Mouse (Mus musculus) stomach, embryonic 15.5 days (tissue): ENCODE data around the gene Psmb1. TPM values are rescaled to one million over a fixed set of nuclear protein-coding genes. Genes with fewer than 3 reads are reported as not detected.

ENCODE experiments used
- ATAC-seq: fragments of 200-750 bp; cut with Nextera tagmentation; 2 replicates; pipeline ENCODE4 v1.8.0; 2017; ENCODE audit warnings: low read depth, moderate number of reproducible peaks, moderate TSS enrichment; ENCODE audit not compliant: insufficient read depth, low FRiP score
- H3K27ac ChIP-seq: fragments of 300-500 bp; sonication (generic); 2 replicates; pipeline ENCODE4 v1.5.1; 2015; ENCODE audit warnings: mild to moderate bottlenecking, inconsistent platforms
- H3K27me3 ChIP-seq: fragments of 300-500 bp; sonication (generic); replicated peaks from 2 replicates; pipeline ENCODE4 v1.6.1; 2015; ENCODE audit warnings: inconsistent platforms
- H3K36me3 ChIP-seq: fragments of 300-500 bp; sonication (generic); 2 replicates; pipeline ENCODE4 v1.6.1; 2015; ENCODE audit warnings: inconsistent platforms
- H3K4me1 ChIP-seq: fragments of 300-500 bp; sonication (generic); 2 replicates; pipeline ENCODE4 v1.6.1; 2015; ENCODE audit warnings: inconsistent platforms
- H3K4me2 ChIP-seq: fragments of 300-500 bp; sonication (generic); 2 replicates; pipeline ENCODE4 v1.6.1; 2015; ENCODE audit warnings: mild to moderate bottlenecking, inconsistent platforms
- H3K4me3 ChIP-seq: fragments of 300-500 bp; sonication (generic); replicated peaks from 2 replicates; pipeline ENCODE4 v1.5.1; 2015; ENCODE audit warnings: inconsistent platforms
- H3K9ac ChIP-seq: fragments of 300-500 bp; sonication (generic); 2 replicates; pipeline ENCODE4 v1.6.1; 2015; ENCODE audit warnings: inconsistent platforms
- H3K9me3 ChIP-seq: fragments of 300-500 bp; sonication (generic); 2 replicates; pipeline ENCODE4 v1.6.1; 2016; ENCODE audit warnings: inconsistent platforms
- WGBS: fragments of 180-500 bp; shearing (Covaris S2); methylation state at CpG from one replicate; pipeline ENCODE4 v1.1.7; 2015; 5-methylcytosine and 5-hydroxymethylcytosine counted together
- polyA plus RNA-seq: library from polyadenylated mRNA; unstranded; fragments of >200 nt; fragmentation: Nextera tagmentation; extraction: Ambion mirVana; gene quantifications from 2 replicates; pipeline ENCODE4 v1.2.1, GENCODE M21; 2015

The Psmb1 gene
- polyA plus RNA-seq, 1 experiment from 2014 or later = 248 TPM

DNA sequence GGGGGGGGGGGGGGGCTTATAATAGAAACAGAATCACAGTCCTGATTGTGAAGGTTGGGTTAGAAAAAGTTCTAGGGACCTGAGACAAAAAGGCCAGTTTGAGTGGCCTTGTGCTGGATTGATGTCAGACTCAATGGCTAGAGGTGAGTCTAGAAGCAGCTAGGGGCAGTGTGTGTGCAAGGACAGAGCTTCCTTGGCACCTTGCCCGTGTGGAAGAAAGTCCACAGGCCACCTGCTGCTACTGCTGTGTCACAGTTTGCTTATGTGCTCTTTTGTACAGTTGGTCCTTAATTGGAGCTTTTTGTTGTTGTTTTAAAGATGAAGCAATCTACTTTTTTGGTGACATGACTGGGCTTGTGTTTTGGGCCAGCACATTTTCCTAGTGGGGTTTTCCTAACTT, 69.6 kb downstream of the Psmb1 start:
- no peak overlapping the region for H3K9ac ChIP-seq
- H3K4me2 ChIP-seq = no peak overlapping the region
- no peaks in the 10 kb centered on the region for H3K27me3 ChIP-seq
- H3K27ac ChIP-seq = no peak overlapping the region
- ATAC-seq = no peak; the same call in 1 of the 2 replicates
- WGBS = 36% methylated on average over 1 of the region's 1 CpGs
- no peaks in the 10 kb centered on the region for H3K9me3 ChIP-seq
- H3K36me3 ChIP-seq = peaks cover 30% of the 10 kb centered on the region
- no peaks in the 10 kb centered on the region for H3K4me1 ChIP-seq
- H3K4me3 ChIP-seq = no peak overlapping the region

DNA sequence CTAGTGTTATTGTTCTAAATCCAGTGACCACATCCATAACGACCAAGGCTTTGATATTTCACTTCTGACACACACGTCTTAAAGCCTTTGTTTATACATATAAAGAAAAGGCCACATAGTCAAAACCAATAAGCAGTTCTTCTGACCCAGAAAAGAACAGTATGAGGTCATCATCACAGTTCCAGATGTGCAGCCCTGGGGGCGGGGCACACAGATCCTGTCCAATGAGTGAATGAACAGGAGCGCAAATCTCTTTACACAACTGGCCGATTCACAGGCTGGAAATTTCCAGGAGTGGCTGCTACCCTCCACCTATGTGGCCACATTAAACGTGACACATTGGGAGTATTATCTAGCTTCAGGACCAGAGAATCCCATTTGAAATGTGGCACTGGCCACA, 70.1 kb downstream of the Psmb1 start:
- Histone ChIP-seq H3K27me3 (no peaks in the 10 kb centered on the region), H3K36me3 (peaks cover 33% of the 10 kb centered on the region), H3K27ac (no peak overlapping the region), H3K4me3 (no peak overlapping the region), H3K4me2 (no peak overlapping the region), H3K4me1 (no peaks in the 10 kb centered on the region), H3K9ac (no peak overlapping the region), H3K9me3 (no peaks in the 10 kb centered on the region)
- 83% methylated on average over 6 of the region's 6 CpGs for WGBS
- ATAC-seq = no peak

DNA sequence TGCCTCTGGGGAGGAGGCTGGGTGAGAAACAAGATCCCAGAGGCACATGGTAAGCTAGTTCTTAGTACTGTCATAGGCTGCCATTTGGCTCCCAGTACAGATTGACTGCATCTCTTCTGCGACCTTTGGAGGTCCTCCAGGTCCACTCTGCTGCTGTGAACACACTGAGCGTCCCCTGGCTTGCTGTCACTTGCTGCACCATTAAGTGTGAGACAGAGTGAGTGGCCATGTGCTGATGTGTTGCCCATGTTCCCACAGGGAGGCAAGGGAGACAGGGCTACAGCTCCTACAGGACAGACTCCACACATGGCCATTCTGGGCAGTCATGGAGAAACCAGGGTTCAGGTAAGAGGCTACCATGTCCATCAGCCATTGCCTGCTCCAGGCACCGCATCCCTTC, 73.6 kb downstream of the Psmb1 start:
- ATAC-seq = no peak
- no peaks in the 10 kb centered on the region for H3K9me3 ChIP-seq
- 82% methylated on average over 3 of the region's 3 CpGs for WGBS
- H3K27me3 ChIP-seq = no peaks in the 10 kb centered on the region
- no peak overlapping the region for H3K4me3 ChIP-seq
- no peak overlapping the region for H3K4me2 ChIP-seq
- peaks cover 54% of the 10 kb centered on the region for H3K36me3 ChIP-seq
- H3K27ac ChIP-seq = no peak overlapping the region
- no peak overlapping the region for H3K9ac ChIP-seq
- no peaks in the 10 kb centered on the region for H3K4me1 ChIP-seq

Other genes with a start within 250 kb of the Psmb1 start
- gene Dll1, start 122.9 kb downstream of the Psmb1 start, polyA plus RNA-seq = 14.2 and 16.0 TPM in 2 replicates
- 26.3 and 26.8 TPM in 2 replicates for gene Fam120b, start 103.5 kb downstream of the Psmb1 start, polyA plus RNA-seq
- gene Tbp, start 137 bp upstream of the Psmb1 start, polyA plus RNA-seq = 35.9 and 41.3 TPM in 2 replicates
- gene Pdcd2, start 27.6 kb upstream of the Psmb1 start, polyA plus RNA-seq = 45.1 and 52.8 TPM in 2 replicates
- 1.3 and 1.9 TPM in 2 replicates for gene Prdm9, start 64.6 kb upstream of the Psmb1 start, polyA plus RNA-seq
- gene Chd1, start 205.2 kb upstream of the Psmb1 start, polyA plus RNA-seq = 30.0 and 30.5 TPM in 2 replicates